Mouse (Mus musculus): ENCODE measurements around the gene Add3. TPM values are rescaled to one million over a fixed set of nuclear protein-coding genes. Genes with fewer than 3 reads are reported as not detected.

The Add3 gene
- polyA plus RNA-seq, 1 experiment from 2014 or later, result 76.2 TPM

- no peak overlapping the region for H3K4me2 ChIP-seq (ENCODE audit: low read depth, low read length)
- no peak overlapping the region for H3K4me3 ChIP-seq (ENCODE audit: low read depth, low read length)
- 75% methylated on average over 18 of the region's 18 CpGs for WGBS
- peaks cover 6% of the 10 kb centered on the region; the same call in 1 of the 2 replicates for H3K4me1 ChIP-seq (ENCODE audit: control insufficient read depth, insufficient read depth, low read length)
- DNase-seq (ENCODE audit: low spot score) (no peak), ATAC-seq (ENCODE audit: low read depth) (no peak)
- H3K36me3 ChIP-seq (ENCODE audit: control insufficient read depth, insufficient read depth, low read length), result no peaks in the 10 kb centered on the region
- H3K9ac ChIP-seq (ENCODE audit: low read depth, low read length), result no peak overlapping the region
- no peaks in the 10 kb centered on the region for H3K27me3 ChIP-seq (replicated peaks; ENCODE audit: control insufficient read depth, insufficient read depth, low read length)
- H3K9me3 ChIP-seq (ENCODE audit: control insufficient read depth, low read length), result no peaks in the 10 kb centered on the region
- H3K27ac ChIP-seq (replicated peaks; ENCODE audit: low read depth, low read length), result no peak overlapping the region
Measured at GRCm38 (mm10) chr19:53107361-53108247, 32.6 kb upstream of the Add3 start.

- no peaks in the 10 kb centered on the region for H3K36me3 ChIP-seq (ENCODE audit: control insufficient read depth, insufficient read depth, low read length)
- 59% methylated on average over 7 of the region's 7 CpGs for WGBS
Measured at GRCm38 (mm10) chr19:53111996-53112590, 28.1 kb upstream of the Add3 start.

GRCm38 (mm10) chr19:53119255-53119795 lies 20.9 kb upstream of the Add3 start:
- 84% methylated on average over 8 of the region's 8 CpGs for WGBS
- H3K4me3 ChIP-seq (ENCODE audit: low read depth, low read length), result no peak overlapping the region
- no peaks in the 10 kb centered on the region for H3K27me3 ChIP-seq (replicated peaks; ENCODE audit: control insufficient read depth, insufficient read depth, low read length)
- H3K27ac ChIP-seq (replicated peaks; ENCODE audit: low read depth, low read length), result no peak overlapping the region
- no peak overlapping the region for H3K9ac ChIP-seq (ENCODE audit: low read depth, low read length)
- no peak for DNase-seq (ENCODE audit: low spot score)
- H3K4me2 ChIP-seq (ENCODE audit: low read depth, low read length), result no peak overlapping the region
- no peak for ATAC-seq (ENCODE audit: low read depth)
- H3K9me3 ChIP-seq (ENCODE audit: control insufficient read depth, low read length), result peaks cover 4% of the 10 kb centered on the region; the same call in 1 of the 2 replicates
- H3K4me1 ChIP-seq (ENCODE audit: control insufficient read depth, insufficient read depth, low read length), result no peaks in the 10 kb centered on the region
- no peaks in the 10 kb centered on the region for H3K36me3 ChIP-seq (ENCODE audit: control insufficient read depth, insufficient read depth, low read length)

More at GRCm38 (mm10) chr19:53111996-53112590, 28.1 kb upstream of the Add3 start:
- ATAC-seq (ENCODE audit: low read depth), result no peak
- no peak for DNase-seq (ENCODE audit: low spot score)
- Histone ChIP-seq H3K4me3 (ENCODE audit: low read depth, low read length) (no peak overlapping the region), H3K4me1 (ENCODE audit: control insufficient read depth, insufficient read depth, low read length) (no peaks in the 10 kb centered on the region), H3K9ac (ENCODE audit: low read depth, low read length) (no peak overlapping the region), H3K27me3 (replicated peaks; ENCODE audit: control insufficient read depth, insufficient read depth, low read length) (no peaks in the 10 kb centered on the region), H3K4me2 (ENCODE audit: low read depth, low read length) (no peak overlapping the region), H3K27ac (replicated peaks; ENCODE audit: low read depth, low read length) (no peak overlapping the region), H3K9me3 (ENCODE audit: control insufficient read depth, low read length) (no peaks in the 10 kb centered on the region)

GRCm38 (mm10) chr19:53120483-53120882 lies 19.8 kb upstream of the Add3 start:
- no peak overlapping the region for H3K27ac ChIP-seq (replicated peaks; ENCODE audit: low read depth, low read length)
- no peaks in the 10 kb centered on the region for H3K4me1 ChIP-seq (ENCODE audit: control insufficient read depth, insufficient read depth, low read length)
- H3K9ac ChIP-seq (ENCODE audit: low read depth, low read length), result no peak overlapping the region
- DNase-seq (ENCODE audit: low spot score) (no peak), ATAC-seq (ENCODE audit: low read depth) (no peak)
- no peak overlapping the region for H3K4me2 ChIP-seq (ENCODE audit: low read depth, low read length)
- peaks cover 4% of the 10 kb centered on the region; the same call in 1 of the 2 replicates for H3K9me3 ChIP-seq (ENCODE audit: control insufficient read depth, low read length)
- no peaks in the 10 kb centered on the region for H3K36me3 ChIP-seq (ENCODE audit: control insufficient read depth, insufficient read depth, low read length)
- no peak overlapping the region for H3K4me3 ChIP-seq (ENCODE audit: low read depth, low read length)
- H3K27me3 ChIP-seq (replicated peaks; ENCODE audit: control insufficient read depth, insufficient read depth, low read length), result no peaks in the 10 kb centered on the region
- WGBS, result 56% methylated on average over 3 of the region's 3 CpGs

GRCm38 (mm10) chr19:53122641-53123241 lies 17.5 kb upstream of the Add3 start:
- Histone ChIP-seq H3K27me3 (replicated peaks; ENCODE audit: control insufficient read depth, insufficient read depth, low read length) (no peaks in the 10 kb centered on the region), H3K27ac (replicated peaks; ENCODE audit: low read depth, low read length) (no peak overlapping the region), H3K9me3 (ENCODE audit: control insufficient read depth, low read length) (no peaks in the 10 kb centered on the region), H3K4me3 (ENCODE audit: low read depth, low read length) (no peak overlapping the region), H3K4me1 (ENCODE audit: control insufficient read depth, insufficient read depth, low read length) (0 out of 2 replicates have a peak, but pooled peaks cover under 1% of the 10 kb centered on the region), H3K36me3 (ENCODE audit: control insufficient read depth, insufficient read depth, low read length) (no peaks in the 10 kb centered on the region), H3K4me2 (ENCODE audit: low read depth, low read length) (no peak overlapping the region), H3K9ac (ENCODE audit: low read depth, low read length) (no peak overlapping the region)
- 69% methylated on average over 6 of the region's 6 CpGs for WGBS
- ATAC-seq (ENCODE audit: low read depth) (no peak), DNase-seq (ENCODE audit: low spot score) (no peak)

GRCm38 (mm10) chr19:53123301-53123700 lies 16.9 kb upstream of the Add3 start:
- H3K9ac ChIP-seq (ENCODE audit: low read depth, low read length), result no peak overlapping the region
- H3K4me1 ChIP-seq (ENCODE audit: control insufficient read depth, insufficient read depth, low read length), result 0 out of 2 replicates have a peak, but pooled peaks cover 6% of the 10 kb centered on the region
- H3K36me3 ChIP-seq (ENCODE audit: control insufficient read depth, insufficient read depth, low read length), result no peaks in the 10 kb centered on the region
- H3K27ac ChIP-seq (replicated peaks; ENCODE audit: low read depth, low read length), result no peak overlapping the region
- H3K27me3 ChIP-seq (replicated peaks; ENCODE audit: control insufficient read depth, insufficient read depth, low read length), result no peaks in the 10 kb centered on the region
- no peak overlapping the region for H3K4me2 ChIP-seq (ENCODE audit: low read depth, low read length)
- WGBS, result 32% methylated on average over 5 of the region's 5 CpGs
- no peaks in the 10 kb centered on the region for H3K9me3 ChIP-seq (ENCODE audit: control insufficient read depth, low read length)
- no peak for DNase-seq (ENCODE audit: low spot score)
- no peak for ATAC-seq (ENCODE audit: low read depth)
- H3K4me3 ChIP-seq (ENCODE audit: low read depth, low read length), result no peak overlapping the region

GRCm38 (mm10) chr19:53125679-53126078 lies 14.6 kb upstream of the Add3 start:
- DNase-seq (ENCODE audit: low spot score), result no peak
- no peak for ATAC-seq (ENCODE audit: low read depth)
- Histone ChIP-seq H3K4me2 (ENCODE audit: low read depth, low read length) (no peak overlapping the region), H3K27me3 (replicated peaks; ENCODE audit: control insufficient read depth, insufficient read depth, low read length) (no peaks in the 10 kb centered on the region), H3K36me3 (ENCODE audit: control insufficient read depth, insufficient read depth, low read length) (no peaks in the 10 kb centered on the region), H3K27ac (replicated peaks; ENCODE audit: low read depth, low read length) (no peak overlapping the region), H3K4me1 (ENCODE audit: control insufficient read depth, insufficient read depth, low read length) (0 out of 2 replicates have a peak, but pooled peaks cover 9% of the 10 kb centered on the region), H3K9me3 (ENCODE audit: control insufficient read depth, low read length) (no peaks in the 10 kb centered on the region), H3K9ac (ENCODE audit: low read depth, low read length) (no peak overlapping the region), H3K4me3 (ENCODE audit: low read depth, low read length) (no peak overlapping the region)
- WGBS, result 72% methylated on average over 2 of the region's 2 CpGs

GRCm38 (mm10) chr19:53126546-53126945 lies 13.7 kb upstream of the Add3 start:
- Histone ChIP-seq H3K27me3 (replicated peaks; ENCODE audit: control insufficient read depth, insufficient read depth, low read length) (no peaks in the 10 kb centered on the region), H3K4me3 (ENCODE audit: low read depth, low read length) (no peak overlapping the region), H3K27ac (replicated peaks; ENCODE audit: low read depth, low read length) (no peak overlapping the region), H3K9ac (ENCODE audit: low read depth, low read length) (no peak overlapping the region), H3K4me1 (ENCODE audit: control insufficient read depth, insufficient read depth, low read length) (0 out of 2 replicates have a peak, but pooled peaks cover 9% of the 10 kb centered on the region), H3K36me3 (ENCODE audit: control insufficient read depth, insufficient read depth, low read length) (no peaks in the 10 kb centered on the region), H3K4me2 (ENCODE audit: low read depth, low read length) (no peak overlapping the region), H3K9me3 (ENCODE audit: control insufficient read depth, low read length) (no peaks in the 10 kb centered on the region)
- ATAC-seq (ENCODE audit: low read depth), result no peak
- no peak for DNase-seq (ENCODE audit: low spot score)
- WGBS, result 77% methylated on average over 3 of the region's 4 CpGs
